Mouse (Mus musculus) megakaryocyte, embryonic 14.5 days (primary cell): ENCODE measurements at regions not wholly inside any gene's neighbourhood (a gene's known extent, or its start where the extent isn't known, plus 50 kb on each side); places are given as distances from the start of the nearest gene placed in this dataset.

Experiments
- FLI1 ChIP-seq: IDR thresholded peaks from 2 replicates; pipeline ENCODE4 v1.6.1; 2012; ENCODE audit warnings: low read length, inconsistent platforms, mixed read lengths
- GATA1 ChIP-seq: IDR thresholded peaks from 3 replicates; pipeline ENCODE4 v1.6.1; 2012; ENCODE audit warnings: mixed read lengths, low read length, inconsistent platforms, borderline replicate concordance

- TF ChIP-seq GATA1: no peak
- no peak for TF ChIP-seq FLI1
Observed at GRCm38 (mm10) chr15:24969391-24969812, 444.2 kb downstream of the Basp1 start.
